Mouse (Mus musculus) E14TG2a.4 (cell line): ENCODE results near the gene Gm4922.

Experiments
- CTCF ChIP-seq: conservative IDR thresholded peaks from 2 replicates; pipeline ENCODE4 v1.5.1; 2014; ENCODE audit warnings: low read length
- NANOG ChIP-seq: IDR thresholded peaks from 2 replicates; pipeline ENCODE4 v1.6.1; 2014; ENCODE audit warnings: borderline replicate concordance, low read length, mixed read lengths
- POU5F1 ChIP-seq: IDR thresholded peaks from 2 replicates; pipeline ENCODE4 v1.6.1; 2014; ENCODE audit warnings: low read length, borderline replicate concordance

DNA sequence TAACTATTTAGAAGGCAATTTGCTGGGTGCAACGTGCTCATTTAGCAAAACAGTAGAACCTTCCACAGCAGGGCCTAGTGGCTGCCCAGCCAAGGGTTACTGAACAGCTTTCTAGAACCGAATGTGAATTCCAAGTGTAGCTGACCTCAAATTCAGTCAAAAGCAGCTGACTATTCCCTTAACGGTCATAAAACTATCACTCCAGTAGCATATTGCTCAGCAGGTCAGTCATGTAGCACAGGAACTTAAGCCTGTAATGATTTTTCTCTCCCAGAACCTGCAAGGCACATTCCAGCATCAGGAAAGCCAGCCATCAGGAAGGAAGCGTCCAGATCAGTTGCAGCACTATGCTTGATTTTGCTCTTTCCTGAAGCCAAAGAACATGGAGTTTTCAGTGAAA lies 43.8 kb upstream of the Gm4922 start:
- TF ChIP-seq CTCF, result no peak
- TF ChIP-seq NANOG, result no peak
- TF ChIP-seq POU5F1, result no peak
